Mouse (Mus musculus) natural killer cell, adult 2 months (primary cell): ENCODE measurements at regions not wholly inside any gene's neighbourhood (a gene's known extent, or its start where the extent isn't known, plus 50 kb on each side); places are given as distances from the start of the nearest gene placed in this dataset.
A peak's percentile ranks its signal among the peaks of the same experiment; 100 is the strongest.

Experiments used
- DNase-seq, 2 experiments: peaks; one replicate each; pipeline ENCODE4 v3.0.0; 2022; ENCODE audit warnings: low spot score in 2 of 2

DNA sequence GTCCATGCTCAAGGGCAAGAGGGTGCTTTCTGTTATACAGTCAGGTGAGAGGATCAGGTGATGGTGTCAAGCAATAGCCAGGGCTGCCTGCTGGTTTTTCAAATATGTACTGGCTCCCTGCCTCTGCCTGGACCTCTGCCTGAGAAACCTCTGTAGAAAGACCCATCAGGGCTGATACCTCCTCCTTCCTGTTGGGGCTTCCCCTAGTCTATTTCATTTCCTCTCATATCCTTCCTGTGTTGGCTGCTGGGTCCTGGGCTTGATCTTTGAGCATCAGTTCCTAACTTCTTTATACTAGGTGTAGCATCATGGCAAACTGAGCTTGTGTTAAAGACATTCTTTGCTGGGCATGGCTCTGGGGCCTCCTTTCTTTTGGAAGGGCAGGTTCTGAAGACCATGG, 89.5 kb downstream of the Tmem38b start:
- peak; percentile 64 to 69 for DNase-seq

DNA sequence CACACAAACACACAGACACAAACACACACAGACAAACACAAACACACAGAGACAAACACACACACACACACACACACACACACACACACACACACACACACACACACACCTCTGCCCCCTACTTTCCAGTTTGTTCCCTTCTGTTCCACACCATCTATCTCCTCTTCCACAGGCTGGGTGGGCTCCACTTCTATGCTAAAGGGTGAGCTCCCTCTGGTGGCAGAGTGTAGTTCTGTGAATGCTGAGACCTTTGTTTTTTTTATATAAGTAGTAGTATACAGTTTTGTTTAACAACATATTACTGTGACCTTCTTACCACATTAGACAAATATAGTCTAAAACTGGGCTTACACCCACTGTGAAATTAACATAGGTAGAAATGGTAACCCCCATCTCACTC, 93.3 kb downstream of the Tmem38b start:
- DNase-seq, result peak; percentile 56 to 58

DNA sequence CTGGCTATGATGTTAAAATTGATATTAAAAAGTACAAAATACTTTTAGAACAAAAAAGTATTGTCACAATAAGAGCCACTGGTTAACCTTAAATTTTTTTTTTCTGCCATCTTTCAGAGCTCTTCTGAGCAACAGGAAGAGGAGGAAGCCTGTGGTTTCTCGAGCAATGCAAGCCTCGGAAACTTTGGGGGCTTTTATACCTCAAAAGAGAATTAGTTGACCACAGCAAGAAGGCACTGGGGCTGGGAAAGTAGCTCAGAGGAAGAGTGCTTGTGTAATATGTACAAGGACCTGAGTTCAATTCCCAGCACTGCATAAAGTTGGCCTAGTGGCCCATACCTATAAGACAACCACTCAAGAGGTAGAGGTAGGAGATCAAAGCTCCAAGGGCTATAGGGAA, 94.7 kb downstream of the Tmem38b start:
- DNase-seq, result peak; percentile 40 to 62

DNA sequence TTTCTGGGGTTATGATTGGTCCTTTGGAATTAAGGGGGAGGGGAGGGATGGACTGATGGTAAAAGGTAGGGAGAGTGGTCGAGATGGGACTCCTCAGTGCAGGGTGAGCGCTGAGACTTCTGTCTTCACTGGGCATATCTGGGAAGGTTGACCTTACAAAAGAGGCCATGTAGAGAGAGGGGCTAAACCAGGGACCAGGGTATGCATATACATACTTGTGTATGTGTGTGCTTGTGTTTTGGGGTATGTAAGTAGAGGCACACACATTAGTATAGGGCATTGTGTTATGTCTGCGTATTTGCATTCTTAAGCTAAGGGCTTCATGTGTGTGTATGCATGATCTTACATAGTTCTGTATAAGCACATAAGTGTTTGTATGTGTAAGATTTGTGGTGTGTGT, 105.2 kb downstream of the Tmem38b start:
- DNase-seq, result no peak

DNA sequence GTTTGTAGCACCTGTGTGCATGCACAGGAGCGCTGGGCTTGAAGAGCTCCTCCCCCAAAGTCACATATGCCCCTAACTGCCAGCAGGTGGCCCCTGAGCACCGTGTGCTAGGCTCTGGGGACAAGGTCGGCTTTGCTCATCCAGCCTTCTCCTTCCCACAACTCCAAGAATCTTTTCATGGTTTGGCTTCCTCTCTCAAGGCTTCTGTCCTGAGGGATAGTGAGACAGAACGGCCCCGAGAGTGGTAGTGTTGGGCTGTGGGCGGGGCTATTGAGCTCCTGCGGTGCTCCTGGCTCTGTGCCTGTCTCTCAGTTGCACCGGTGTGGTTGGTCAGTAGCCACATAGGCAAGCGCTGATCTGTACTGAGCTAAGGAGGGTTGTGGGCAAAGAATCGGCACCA, 105.7 kb downstream of the Tmem38b start:
- no peak for DNase-seq

DNA sequence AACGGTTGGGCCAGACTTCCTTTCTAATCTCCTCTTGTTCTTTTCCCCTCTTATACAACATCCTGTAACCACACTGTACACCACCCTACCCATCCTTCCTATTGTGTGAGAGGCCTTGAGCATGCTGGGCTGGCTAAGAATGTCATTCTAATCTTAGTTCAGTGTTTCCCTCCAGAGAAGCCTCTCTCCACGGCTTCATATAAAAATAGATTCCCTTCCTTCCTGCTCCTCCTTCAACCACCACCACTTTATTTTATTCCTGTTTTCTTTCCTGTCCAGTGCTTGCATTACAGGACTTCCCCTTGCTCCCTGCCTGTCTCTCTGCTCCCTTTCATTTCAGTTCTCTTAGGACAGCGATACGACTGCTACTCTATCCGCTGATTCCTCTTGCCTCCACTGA, 109.5 kb downstream of the Tmem38b start:
- no peak for DNase-seq

DNA sequence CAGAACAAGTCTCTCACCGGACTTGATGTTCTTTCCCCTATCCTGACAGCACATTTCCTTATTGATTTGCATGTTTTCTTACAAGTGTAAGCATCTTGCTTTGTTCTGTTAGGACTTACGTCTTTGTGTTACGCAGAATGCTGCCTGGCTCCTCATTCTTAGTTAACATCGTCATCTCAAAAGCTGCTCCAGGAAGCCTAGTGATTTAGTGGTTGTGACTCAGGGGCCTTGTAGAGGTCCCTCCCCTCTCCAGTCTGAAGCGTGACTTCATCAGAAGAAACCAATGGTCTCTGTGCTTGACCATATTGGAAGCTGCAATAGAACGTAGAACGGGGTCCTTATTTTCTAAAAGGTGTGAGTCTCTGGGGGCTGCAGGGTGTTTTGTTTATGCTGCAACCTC, 122.9 kb downstream of the Tmem38b start:
- no peak for DNase-seq

DNA sequence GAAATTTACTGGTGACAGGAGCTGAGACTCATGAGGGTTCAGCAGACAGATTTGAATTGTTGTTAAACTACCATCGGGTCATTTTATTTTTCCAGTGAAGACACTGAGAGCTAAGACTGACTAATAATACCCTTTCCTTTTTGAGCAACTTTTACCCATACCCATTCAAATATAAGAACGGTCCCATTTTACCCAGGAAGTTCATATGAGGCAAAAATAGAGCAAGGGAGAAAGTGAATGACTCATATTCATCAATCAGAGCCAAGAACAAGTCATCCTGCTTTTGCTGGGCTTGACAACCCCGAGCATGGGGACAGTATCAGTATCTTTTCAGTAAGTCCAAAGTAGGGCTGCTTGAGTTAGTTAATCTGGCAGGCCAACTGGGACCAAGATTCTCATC, 123.3 kb downstream of the Tmem38b start:
- DNase-seq, result no peak

DNA sequence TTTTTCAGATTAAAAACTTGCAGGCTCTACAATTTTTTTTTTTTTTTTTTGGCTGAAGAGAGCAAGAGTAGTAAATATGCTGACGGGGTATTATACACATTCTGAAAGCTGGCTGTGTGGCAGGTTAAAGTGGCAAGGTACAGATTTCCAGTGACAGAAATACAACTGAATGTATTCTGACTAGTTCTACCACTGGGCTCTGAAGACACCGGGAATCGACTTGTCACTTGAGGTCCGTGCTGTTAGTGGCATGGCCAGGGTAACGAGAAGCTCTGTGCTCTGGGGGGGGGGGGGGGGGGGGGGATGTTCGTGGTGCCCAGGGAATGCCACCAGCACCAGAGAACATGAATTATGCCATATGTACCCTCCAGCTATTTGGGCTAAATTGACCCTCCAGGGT, 124.7 kb downstream of the Tmem38b start:
- DNase-seq, result no peak

DNA sequence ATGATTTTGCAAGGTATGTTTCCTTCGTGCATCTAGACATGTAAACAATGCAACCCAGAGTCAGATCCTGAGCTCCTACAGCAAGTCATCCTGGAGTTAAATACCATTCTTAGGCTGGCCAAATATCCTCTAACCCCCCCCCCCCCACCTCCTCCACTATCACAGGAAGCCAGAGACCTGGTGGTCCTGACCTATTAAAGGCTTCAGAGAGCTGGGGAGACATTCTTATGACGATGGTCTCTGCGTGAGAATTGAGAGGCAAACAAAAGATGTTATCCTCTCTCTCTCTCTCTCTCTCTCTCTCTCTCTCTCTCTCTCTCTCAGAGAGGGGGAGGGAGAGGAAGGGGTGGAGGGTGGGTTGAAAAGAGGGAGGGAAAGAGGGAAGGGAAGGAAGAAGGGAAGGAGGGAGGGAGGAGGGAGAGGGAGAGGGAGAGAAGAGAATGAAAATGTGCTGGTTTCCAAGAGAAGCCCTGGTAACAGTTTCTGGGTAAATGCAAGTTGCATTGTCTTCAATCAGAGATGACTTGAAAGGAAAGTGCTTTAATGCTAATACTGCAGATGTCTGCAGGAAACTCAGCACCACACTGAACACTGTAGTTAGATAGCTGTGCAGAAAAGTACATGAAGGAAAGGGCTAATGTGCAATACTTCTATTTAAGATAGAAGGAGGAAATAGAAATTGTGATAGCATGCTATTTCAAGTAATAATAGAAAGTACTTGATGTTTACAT, 125.3 kb downstream of the Tmem38b start:
- DNase-seq, result no peak

DNA sequence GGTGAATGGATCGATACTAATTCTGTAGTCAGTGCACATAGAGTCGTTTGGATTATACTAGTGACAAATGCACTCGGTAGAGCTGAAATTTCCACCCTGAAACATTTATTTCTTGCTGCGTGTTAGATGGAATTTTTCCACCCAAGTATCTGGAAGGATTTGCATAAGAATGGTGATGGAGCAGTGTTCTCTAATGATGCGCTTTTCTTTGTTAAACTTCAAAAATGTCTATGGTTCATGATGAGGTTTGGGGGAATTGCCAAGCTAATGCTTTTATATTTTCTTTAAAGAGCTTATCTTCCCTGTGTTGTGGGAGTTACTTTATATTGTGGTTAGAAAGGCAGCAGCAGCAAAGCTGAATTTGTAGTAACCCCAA, 125.9 kb downstream of the Tmem38b start:
- no peak for DNase-seq

DNA sequence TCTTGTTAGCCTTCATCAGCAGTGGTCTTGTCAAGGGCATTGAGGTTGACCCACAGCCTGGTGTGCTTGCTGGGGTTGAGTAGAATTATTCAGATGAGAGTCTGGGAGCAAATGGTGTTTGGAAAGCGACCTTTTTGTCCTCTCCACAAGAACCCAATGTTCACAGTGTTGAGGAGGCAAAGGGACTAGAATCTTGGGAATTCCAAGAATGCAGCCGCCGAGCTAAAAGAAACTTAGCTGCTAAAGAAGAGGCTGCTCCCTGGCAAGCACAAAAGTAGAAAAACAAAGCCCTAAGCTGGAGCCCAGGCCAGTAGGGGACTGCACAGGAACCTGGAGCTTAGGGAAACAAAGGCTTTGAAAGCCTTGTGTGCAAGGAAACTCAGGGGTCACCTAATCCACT, 126.4 kb downstream of the Tmem38b start:
- DNase-seq, result no peak

DNA sequence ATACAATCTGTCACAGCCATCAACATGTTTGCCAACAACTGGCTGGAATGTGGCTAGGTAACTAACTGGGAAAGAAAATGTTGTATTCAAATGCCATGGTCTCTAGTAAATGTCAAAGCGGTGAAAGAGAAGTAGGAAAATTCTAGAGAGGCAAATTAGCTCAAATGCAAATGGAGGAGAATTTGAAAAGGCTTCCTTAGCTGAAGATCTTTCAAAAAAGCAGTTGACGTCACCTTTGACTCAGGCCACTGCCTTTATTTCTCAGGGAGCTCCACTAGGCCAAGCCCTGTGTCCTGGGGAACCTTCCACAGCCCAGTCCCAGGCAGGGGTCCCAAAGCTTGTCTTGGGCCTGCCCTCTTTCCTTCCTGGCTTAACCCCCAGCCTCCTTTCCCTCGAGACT, 136.6 kb downstream of the Tmem38b start:
- DNase-seq, result no peak

DNA sequence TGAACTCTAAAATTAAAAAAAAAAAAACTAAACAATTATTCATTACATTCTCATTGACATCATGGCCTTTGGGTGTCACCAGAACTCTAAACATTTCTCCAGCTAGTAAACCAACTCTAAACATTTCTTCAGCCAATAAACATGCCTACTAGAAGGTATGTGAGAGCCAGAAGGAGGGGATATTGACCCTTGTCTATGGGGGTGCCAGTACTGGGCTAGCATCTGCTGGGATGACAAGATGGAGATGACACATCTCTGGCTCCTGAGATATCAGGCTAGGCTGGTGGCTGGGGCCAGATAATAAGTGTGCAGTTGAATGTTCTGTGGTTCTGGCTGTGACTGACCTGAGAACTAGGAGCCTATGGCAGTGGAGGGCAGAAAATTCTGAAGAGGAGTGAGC, 144.6 kb downstream of the Tmem38b start:
- no peak for DNase-seq

DNA sequence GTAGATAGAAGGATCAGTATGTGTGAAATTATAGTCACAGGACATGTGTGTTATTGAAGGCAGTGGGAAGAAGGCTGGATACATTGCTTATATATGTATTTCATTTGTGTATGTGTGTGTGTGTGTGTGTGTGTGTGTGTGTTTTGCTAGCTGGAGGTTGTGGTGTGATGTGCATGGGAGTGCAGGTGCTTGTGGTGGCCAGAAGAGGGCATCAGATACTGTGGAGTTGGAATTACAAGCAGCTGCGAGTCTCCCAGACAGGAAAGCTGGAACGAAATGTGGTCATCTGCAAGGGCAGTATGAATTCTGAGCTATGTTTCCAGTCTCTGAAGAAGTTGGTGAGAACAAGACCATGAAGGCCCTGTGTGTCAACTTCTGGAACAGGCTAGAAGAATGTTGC, 145.1 kb downstream of the Tmem38b start:
- DNase-seq, result no peak

DNA sequence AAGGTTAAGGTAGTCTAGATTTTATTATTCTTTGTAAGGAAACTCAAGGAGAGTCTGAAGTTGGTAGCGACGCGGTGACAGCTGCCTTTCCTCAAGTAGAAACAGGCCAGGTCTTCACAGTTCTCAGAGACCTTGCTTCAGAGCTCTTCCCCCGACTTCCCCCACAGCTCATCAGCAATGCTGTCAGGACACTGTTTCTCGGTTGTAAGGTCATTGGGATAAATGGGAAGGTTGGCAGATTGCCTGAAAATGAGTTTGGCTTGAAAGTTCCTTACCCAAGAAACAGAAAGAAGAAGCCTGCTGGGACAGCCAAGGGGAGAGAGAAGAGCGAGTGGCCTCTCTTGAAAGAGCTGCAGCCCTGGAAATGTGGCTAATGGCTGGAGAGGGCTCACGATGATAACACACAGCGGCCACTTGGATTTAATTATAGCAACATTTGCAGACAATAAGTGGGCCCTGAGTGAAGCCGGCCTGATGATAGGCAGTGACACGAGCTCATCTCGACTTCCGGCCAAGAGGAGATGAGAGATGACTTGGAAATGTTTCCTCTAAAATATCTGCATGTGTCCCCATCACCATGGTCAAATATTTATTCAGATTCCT, 150.3 kb downstream of the Tmem38b start:
- no peak for DNase-seq

DNA sequence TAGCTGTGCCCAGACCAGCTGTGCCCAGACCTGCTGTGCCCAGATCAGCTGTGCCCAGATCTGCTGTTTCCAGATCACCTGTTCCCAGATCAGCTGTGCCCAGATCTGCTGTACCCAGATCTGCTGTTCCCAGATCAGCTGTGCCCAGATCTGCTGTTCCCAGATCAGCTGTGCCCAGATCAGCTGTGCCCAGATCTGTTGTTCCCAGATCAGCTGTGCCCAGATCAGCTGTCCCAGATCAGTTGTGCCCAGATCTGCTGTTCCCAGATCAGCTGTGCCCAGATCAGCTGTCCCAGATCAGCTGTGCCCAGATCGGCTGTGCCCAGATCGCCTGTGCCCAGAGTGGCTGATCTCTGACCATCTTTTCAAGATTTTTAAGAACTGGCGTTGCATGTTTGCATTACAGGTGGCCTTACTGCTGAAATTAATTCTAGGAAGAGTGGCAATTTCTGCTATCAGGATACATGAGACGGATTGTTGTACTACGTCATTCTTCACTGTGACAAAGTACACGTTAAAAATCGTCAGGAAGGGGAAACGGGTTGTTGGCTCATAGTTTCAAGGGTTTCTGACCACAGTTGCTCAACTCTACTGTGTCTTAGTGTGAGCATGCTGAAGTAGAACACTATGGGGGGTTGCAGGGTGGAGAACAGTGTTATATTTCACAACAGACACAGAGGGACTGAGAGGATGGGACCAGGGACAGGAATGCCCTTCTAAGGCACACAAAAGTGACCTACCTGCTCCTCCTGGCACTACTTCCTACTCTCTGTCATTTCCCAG, 160.9 kb downstream of the Tmem38b start:
- no peak for DNase-seq

DNA sequence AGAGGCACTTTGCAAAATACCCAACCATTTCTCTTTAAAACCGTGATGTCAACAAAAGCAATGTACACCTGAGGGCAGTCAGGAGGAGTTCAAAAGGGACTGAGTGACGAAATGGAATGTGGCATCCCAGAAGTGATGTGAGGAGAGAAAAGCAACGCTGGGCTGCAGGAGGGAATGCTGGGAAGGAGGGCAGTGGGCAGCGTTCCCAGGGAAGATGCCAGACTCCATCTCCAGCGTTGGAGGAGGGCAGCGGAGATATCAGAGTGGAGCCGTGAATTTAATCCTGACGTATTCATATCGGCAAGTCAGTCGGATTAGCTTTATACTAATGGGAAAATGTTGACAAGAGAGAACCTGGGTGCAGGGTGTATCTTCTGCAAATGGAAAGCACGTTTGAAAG, 161.7 kb downstream of the Tmem38b start:
- no peak for DNase-seq

DNA sequence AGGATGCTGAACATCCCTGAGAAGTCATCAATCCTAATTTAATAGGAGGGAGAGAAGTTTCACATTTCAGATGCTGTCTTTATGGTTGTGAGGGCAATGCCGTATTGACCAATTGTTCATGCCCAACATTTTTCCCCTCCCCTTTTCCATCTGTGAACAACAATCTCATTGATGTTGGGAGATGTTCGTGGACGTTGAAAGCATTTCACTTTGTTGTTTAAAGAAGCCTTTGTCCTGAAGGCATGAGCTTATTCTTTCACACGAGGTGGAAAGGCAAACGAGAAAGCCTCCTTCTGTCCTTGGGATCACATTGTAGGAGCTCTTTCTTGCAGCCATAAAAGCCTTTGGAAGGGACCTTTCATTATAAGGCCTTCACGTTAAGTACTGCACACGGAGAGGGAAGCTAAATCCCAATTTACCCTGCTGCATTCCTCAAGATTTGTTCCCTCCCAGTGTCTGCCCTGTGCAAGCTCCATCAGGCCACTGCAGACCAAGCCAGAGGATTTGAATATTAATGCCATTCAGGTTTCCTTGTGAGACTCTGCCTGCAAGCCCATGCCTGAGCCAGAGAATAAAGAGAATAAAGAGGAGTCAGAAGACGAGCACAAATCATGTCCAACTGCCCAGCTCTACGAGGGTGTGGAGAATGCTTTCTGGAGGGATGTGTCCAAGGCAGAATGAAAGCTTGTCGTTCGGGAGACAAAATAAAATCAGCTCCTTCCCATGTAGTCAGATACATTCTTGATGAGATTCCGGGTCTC, 195.4 kb downstream of the Tmem38b start:
- DNase-seq, result no peak

DNA sequence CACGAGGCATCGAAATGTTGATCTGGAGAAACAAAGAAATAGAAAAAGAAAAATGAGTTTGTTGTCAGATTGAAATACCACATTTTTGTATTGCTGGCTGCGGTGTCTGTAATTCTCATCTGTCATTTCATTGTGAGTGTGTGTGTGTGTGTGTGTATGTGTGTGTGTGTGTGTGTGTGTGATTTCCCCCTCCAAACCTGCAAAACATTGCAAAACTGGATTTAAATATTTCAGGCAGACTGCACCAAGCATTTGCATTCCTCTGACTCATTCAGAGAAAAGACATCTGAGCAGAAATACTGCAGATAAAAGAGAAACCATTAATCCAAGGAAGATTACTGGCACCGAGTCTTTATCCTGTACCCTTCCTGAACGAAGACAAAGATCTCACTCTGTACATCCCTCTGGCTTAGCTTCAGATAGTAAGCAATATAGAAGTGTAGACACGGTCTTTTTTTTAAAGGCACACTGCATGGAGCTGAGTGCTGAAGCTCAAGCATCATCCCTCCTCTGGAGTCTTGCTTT, 196.1 kb downstream of the Tmem38b start:
- no peak for DNase-seq

DNA sequence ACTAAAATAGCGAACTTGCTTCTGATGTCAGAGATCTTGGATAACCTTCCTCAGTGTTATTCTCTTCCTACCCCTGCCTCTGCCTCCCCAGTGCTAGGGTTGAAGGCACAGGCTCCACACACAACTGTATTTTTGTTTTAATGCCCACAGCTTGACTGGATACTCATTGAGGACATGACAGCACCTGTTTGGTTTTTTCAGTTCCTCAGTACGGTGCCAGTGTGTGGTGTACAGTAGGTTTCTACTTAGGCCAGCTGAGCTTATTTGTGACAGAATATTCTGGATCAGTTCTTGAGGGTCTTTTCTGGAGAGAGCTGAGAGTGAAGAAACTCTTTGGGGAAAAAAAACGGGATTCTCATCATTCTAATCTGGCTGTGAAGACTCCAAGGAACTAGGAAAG, 201.1 kb downstream of the Tmem38b start:
- DNase-seq, result no peak

DNA sequence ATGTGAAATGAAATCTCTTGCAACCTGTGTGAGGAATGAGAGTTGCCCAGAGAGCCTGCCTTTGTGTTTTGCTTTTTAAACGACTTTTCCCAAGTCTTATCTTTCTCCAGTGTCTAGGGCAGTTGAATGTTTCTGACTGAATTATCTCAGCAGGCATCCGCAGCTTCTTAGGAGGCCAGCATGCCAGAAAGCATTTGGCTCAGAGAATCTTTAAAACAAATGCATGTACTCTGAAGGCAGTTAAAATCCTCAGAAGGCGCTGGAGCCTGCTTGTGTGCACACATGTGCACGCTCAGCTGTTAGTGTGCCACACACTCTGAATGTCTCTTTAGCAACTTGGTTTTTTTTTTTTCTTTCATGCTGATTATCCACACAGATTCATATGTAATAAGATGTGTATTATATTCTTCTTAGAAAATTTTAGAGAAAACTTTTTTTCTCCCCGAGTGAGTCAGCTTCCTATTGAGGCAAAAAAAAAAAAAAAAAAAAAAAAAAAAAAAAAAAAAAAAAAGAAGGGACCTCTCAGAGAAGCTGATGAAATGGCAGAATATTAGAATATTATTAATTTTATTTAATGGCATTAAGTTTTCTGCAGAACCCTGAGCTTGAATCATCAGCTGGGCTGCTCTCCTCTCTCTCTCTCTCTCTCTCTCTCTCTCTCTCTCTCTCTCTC, 201.9 kb downstream of the Tmem38b start:
- DNase-seq, result no peak
